Mouse (Mus musculus) sigmoid colon, adult 10 weeks (tissue): ENCODE results near the gene Slc22a5. TPM values are rescaled to one million over a fixed set of nuclear protein-coding genes. Genes with fewer than 3 reads are reported as not detected.

Experiments used
- polyA plus RNA-seq: library from polyadenylated mRNA; stranded (reverse); fragments of 350-450 nt; fragmentation: Illumina TruSeq; extraction: RNeasy Lipid Tissue Mini Kit (QIAGEN cat#74804); gene quantifications from one replicate; pipeline ENCODE4 v1.2.3, GENCODE M21; 2014; ENCODE audit warnings: low read depth, low replicate concordance

Gene Slc22a5
- polyA plus RNA-seq, result 26.6 TPM

GRCm38 (mm10) chr11:53891505-53892451, at the start of gene Slc22a5:
Gene Slc22a5 (minus strand): TSS chr11:53891660.

GRCm38 (mm10) chr11:53858761-53859580, 32.5 kb downstream of the Slc22a5 start, which contains the start of gene Gm12216:
Gene Gm12216 (minus strand): TSS chr11:53859256.

Other genes with a start within 250 kb of the Slc22a5 start
- 35.7 TPM for gene Rad50, start 184.3 kb downstream of the Slc22a5 start, polyA plus RNA-seq
- gene Il5, start 170.9 kb downstream of the Slc22a5 start, polyA plus RNA-seq, result 0.38 TPM
- 27.3 TPM for gene Irf1, start 121.6 kb downstream of the Slc22a5 start, polyA plus RNA-seq
- not detected for gene Gm17334, start 118.5 kb downstream of the Slc22a5 start, polyA plus RNA-seq
- gene Gm12216, start 32.4 kb downstream of the Slc22a5 start, polyA plus RNA-seq, result 1.3 TPM
- gene Slc22a21, start 88.7 kb upstream of the Slc22a5 start, polyA plus RNA-seq, result 18.1 TPM
- 0.79 TPM for gene Slc22a4, start 136.4 kb upstream of the Slc22a5 start, polyA plus RNA-seq
- 1.0 TPM for gene Pdlim4, start 177.4 kb upstream of the Slc22a5 start, polyA plus RNA-seq
- 1.9 TPM for gene P4ha2, start 208.4 kb upstream of the Slc22a5 start, polyA plus RNA-seq